Mouse (Mus musculus) adrenal gland, postnatal 36 days (tissue): ENCODE data around the gene Lhx5. TPM values are rescaled to one million over a fixed set of nuclear protein-coding genes. Genes with fewer than 3 reads are reported as not detected.

Experiments
- DNase-seq, 2 experiments: peaks; one replicate each; pipeline ENCODE4 v3.0.0; 2021; ENCODE audit warnings: mixed read lengths in 1 of 2
- total RNA-seq, 2 experiments: library from RNA; stranded (reverse); gene quantifications; 2 replicates each; pipeline ENCODE4 v1.2.3; 2021

Lhx5 gene
- total RNA-seq, 2 experiments from 2014 or later, result not detected

GRCm38 (mm10) chr5:120432486-120433015 is 1.1 kb downstream of the Lhx5 start:
- no peak for DNase-seq

- DNase-seq, result no peak
These were observed 1.7 kb downstream of the Lhx5 start for GRCm38 (mm10) chr5:120433135-120433760.

- no peak for DNase-seq
These were observed 2.8 kb downstream of the Lhx5 start for GRCm38 (mm10) chr5:120434231-120434735.

DNA sequence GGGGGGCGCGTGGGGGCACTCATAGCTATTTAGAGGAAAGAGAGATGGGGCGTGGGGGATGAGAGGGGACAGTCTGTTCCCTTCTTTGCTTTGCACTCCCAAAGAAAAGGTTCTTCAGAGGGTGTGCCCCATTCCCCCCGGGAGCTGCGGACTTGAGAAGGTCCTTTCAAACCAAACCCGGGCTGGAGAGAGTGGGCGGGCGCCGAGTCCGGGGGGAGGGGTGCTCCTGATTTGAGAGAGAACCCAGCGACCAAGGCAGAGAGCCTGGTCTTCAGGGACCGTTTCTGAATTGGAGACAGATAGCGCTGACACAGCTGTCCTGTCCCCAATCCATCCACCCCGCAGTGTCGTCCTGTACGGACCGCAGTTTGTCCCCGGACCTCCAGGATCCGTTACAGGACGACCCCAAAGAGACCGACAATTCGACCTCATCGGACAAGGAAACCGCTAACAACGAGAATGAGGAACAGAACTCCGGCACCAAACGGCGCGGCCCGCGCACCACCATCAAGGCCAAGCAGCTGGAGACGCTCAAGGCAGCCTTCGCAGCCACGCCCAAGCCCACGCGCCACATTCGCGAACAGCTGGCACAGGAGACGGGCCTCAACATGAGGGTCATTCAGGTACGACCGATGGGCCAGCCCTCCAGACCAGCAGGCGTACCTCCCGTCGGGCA is 3.6 kb downstream of the Lhx5 start:
- no peak for DNase-seq

DNA sequence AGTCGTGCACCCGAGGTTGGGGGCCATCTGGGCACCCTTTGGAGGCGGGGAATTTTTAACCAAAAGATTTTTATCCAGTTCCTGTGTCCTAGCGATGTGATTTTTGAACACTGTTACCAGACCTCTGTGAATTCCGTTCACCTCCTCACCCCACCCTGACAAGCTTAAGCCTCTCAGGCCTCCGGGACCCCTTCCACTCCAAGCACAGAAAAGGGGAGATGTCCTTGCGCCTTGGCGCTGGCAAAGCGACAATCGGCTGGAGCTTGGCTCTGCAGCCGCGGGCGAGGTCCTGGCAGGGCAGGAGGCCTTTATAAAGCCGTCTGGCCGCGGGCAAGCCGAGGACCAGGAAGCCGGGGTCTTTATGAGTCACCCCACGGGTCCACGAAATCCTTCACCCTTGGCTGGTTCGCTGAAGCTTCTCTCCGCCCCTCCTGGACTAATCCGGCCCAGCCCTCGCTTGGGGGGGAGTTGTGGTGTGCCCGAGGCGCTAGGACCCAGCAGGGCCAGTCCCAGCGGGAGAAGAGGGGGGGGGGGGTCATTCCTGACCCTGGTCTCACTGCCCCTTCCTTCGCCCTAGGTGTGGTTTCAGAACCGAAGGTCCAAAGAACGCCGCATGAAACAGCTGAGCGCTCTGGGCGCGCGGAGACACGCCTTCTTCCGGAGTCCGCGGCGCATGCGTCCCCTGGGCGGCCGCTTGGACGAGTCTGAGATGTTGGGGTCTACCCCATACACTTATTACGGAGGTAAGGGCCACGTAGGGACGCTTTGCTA is 4.4 kb downstream of the Lhx5 start:
- peak; percentile 27 to 41 for DNase-seq

- DNase-seq, result no peak
These were observed 5.5 kb downstream of the Lhx5 start for GRCm38 (mm10) chr5:120436885-120437495.

DNA sequence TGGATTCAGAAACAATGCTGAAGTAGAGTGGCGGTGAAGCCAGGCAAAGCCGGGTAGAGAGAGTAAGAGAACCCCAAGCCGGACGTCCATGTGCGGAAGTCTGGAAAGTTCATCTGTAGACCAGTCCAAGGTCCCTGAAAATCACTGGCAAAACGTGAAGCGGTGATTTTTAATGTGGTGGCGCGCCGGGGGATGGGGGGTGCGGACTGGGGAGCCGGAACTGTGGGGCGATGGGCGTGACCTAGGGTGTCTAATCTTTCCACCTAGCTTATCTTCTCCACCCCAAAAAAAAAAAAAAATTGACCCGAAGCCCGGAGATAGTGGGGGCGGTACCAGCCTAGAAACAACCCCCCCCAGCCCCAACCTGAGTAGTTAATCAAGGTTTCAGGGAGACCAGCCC is 6.0 kb downstream of the Lhx5 start:
- DNase-seq, result no peak

- no peak for DNase-seq
These were observed 6.5 kb downstream of the Lhx5 start for GRCm38 (mm10) chr5:120437986-120438385.

GRCm38 (mm10) chr5:120438469-120438868 is 7.0 kb downstream of the Lhx5 start:
- no peak for DNase-seq

- DNase-seq, result peak in 1 of 2 experiments; percentile 45
These were observed 7.7 kb downstream of the Lhx5 start for GRCm38 (mm10) chr5:120438991-120439710.

- peak; percentile 35 to 46 for DNase-seq
These were observed 8.6 kb downstream of the Lhx5 start for GRCm38 (mm10) chr5:120439887-120440670.

GRCm38 (mm10) chr5:120440733-120441132 is 9.2 kb downstream of the Lhx5 start:
- peak; percentile 94 to 95 for DNase-seq

DNA sequence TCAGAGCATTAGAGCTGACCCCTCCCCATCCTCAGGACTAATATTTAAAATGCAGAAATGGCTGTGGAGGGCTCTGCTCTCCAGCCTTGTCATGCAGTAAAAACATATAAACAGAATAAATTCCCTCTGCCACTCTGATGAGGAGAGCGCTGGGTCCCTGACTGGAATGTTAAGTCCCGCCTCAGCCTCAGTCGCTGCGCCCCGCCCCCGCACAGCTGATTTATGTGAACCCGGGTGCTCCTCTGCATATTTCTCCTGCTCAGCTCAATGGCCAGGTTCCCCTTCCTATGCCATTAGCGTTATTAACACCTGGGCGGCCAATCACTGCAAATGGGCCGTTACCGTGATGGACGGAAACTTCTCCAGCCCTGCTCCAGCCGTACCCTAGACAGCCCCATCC is 15.8 kb downstream of the Lhx5 start:
- no peak for DNase-seq

DNA sequence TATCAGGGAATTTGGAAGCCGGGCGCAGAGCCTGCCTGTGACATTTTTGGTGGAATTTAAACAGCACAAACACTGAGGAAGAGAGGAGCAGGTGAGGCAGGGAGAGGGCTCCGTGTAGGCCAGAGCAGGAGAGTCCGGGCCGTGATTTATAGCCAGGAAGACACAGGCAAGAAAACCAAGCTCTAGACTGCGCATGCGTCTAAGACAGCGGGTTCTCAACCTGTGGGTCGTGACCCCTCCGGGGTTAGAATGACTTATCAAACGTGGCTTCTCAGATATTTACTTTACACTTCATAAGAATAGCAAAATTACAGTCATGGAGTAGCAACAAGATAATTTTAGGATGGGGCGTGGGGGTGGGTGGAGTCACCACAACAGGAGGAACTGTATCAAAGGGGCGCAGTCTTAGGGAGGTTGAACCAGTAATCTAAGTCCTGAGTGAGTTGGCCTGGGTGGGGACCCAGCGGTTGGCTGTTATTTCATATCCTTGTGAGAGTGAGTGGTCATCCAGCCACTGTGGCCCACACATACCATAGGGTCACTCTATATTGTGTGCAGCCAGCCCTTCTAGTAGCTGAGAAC is 23.3 kb downstream of the Lhx5 start:
- DNase-seq, result no peak

- DNase-seq, result no peak
These were observed 24.8 kb downstream of the Lhx5 start for GRCm38 (mm10) chr5:120456253-120456652.

GRCm38 (mm10) chr5:120456841-120457554 is 25.5 kb downstream of the Lhx5 start:
- peak; percentile 28 to 65 for DNase-seq

GRCm38 (mm10) chr5:120457628-120458027 is 26.1 kb downstream of the Lhx5 start:
- peak; percentile 65 to 78 for DNase-seq

GRCm38 (mm10) chr5:120459133-120459532 is 27.6 kb downstream of the Lhx5 start:
- peak; percentile 46 to 47 for DNase-seq

- no peak for DNase-seq
These were observed 30.4 kb downstream of the Lhx5 start for GRCm38 (mm10) chr5:120461902-120462301.

DNA sequence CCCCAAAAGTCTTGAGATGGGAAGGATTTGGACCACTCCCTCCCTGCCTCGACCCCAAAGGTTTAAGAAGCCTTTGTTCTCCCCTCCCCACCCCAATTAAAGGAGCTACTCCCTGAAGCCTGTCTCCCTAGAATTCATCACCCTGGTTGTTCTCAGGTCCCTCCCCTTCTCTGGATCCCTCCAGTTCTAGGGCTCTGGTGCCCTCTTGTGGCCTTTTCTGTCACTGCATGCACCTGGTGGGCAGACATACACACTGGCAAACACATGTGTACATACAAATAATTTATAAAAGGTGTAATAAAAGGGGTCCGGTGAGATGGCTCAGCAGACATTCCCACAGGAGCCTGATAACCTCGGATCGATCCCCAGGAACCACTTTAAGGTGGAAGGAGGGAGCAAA is 32.8 kb downstream of the Lhx5 start:
- DNase-seq, result peak in 1 of 2 experiments; percentile 40
